Mouse (Mus musculus): ENCODE measurements at regions not wholly inside any gene's neighbourhood (a gene's known extent, or its start where the extent isn't known, plus 50 kb on each side); places are given as distances from the start of the nearest gene placed in this dataset.

GRCm38 (mm10) chr1:22222836-22223235 lies 261.1 kb upstream of the Kcnq5 start:
- no peak for DNase-seq (ENCODE audit: low spot score)

GRCm38 (mm10) chr1:22211795-22212194 lies 250.1 kb upstream of the Kcnq5 start:
- DNase-seq (ENCODE audit: low spot score): no peak

- DNase-seq (ENCODE audit: low spot score): no peak
Measured at GRCm38 (mm10) chr1:22211232-22211631, 249.5 kb upstream of the Kcnq5 start.

GRCm38 (mm10) chr1:22210621-22211020 lies 248.9 kb upstream of the Kcnq5 start:
- no peak for DNase-seq (ENCODE audit: low spot score)

DNA sequence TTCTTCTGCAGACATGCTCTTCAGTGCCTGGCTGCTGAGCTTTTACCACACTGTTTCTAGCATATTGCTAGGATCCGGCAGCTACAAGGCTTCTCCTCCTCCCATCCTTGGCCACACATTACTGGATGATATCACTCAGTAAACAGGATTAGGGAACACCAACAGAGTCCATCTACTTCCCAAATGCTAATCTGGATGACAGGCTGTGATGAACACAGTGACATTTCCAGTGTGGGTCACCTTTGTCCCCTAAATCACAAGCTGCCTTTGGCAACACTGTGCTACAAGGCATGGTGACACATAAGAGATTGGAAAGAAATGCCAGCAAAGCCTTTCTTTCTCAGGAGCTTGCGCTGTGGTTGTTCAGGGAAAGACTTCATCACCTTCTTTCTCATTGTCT lies 246.5 kb upstream of the Kcnq5 start:
- no peak for DNase-seq (ENCODE audit: low spot score)

DNA sequence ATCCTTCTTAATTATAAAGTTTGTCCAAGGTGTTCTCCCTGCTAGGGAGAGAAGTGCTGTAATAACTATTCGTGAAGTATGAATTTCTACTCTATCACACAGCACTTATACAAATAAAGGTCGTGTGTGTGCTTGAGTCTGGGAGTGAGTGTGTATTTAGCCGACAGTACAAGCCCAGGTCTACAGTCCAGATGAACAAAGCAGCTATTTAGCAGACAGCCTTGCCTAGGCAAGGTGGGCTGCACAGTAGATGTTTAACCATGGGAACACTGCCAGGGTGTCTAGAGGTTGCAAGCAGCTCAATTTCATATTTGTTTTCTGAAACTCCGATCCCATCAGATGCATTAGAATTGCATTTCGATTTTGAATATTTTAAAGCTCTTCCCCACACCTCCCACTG lies 245.2 kb upstream of the Kcnq5 start:
- DNase-seq (ENCODE audit: low spot score): no peak

GRCm38 (mm10) chr1:22167621-22168181 lies 206.0 kb upstream of the Kcnq5 start:
- no peak for DNase-seq (ENCODE audit: low spot score)

DNA sequence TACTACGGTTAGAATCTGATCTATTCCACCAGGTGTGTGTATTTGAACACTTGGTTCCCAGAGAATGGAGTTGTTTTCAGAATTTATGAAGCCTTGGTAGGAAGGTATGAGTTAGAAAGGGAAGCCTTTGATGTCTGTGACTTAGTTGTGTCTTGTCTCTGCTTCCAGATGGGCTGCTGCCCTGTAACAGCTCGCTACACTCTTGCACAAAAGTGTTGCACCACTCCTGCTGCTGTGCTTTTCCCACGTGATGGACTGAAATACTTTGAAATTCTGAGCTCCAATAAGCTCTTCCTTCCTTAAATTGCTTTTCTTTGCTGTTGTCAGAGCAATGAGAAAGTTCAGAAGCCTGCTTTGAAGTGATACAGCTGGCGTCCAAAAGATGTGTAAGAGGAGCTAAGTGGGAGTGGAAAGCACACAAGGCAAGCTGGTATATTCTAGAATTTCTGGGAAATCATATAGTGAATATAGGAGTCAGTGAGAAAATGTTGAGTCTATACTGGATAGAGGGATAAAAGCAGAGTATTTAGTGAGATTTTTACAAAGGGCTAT lies 174.9 kb upstream of the Kcnq5 start:
- DNase-seq (ENCODE audit: low spot score): no peak

- no peak for DNase-seq (ENCODE audit: low spot score)
Measured at GRCm38 (mm10) chr1:22118266-22118772, 156.6 kb upstream of the Kcnq5 start.

DNA sequence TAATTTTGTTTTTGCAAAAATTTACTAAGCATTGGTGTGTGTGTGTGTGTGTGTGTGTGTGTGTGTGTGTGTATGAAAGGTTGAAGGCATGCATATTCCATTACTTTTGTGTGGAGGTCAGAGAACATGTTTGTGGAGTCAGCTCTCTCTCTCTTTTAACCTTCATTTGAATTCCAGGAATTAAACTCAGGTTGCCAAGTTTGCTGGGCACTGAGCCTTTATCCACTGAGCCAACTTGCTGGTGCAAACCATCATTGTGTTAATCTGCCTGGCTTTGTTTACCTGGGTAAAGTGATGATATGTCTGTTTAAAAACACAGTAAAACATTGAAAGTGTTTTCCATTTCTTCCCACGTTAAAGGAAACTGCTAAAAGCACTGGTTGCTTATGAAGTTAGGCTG lies 154.7 kb upstream of the Kcnq5 start:
- DNase-seq (ENCODE audit: low spot score): peak; percentile 19

- DNase-seq (ENCODE audit: low spot score): no peak
Measured at GRCm38 (mm10) chr1:22105496-22105895, 143.8 kb upstream of the Kcnq5 start.

GRCm38 (mm10) chr1:22071405-22072117 lies 109.8 kb upstream of the Kcnq5 start:
- no peak for DNase-seq (ENCODE audit: low spot score)

- peak; percentile 59 for DNase-seq (ENCODE audit: low spot score)
Measured at GRCm38 (mm10) chr1:22070028-22070427, 108.3 kb upstream of the Kcnq5 start.

Data from heart, adult 8-10 months (tissue).